Mouse (Mus musculus) megakaryocyte, embryonic 14.5 days (primary cell): Measurements from ENCODE around the gene Lrguk.

Experiments used
- FLI1 ChIP-seq: IDR thresholded peaks from 2 replicates; pipeline ENCODE4 v1.6.1; 2012; ENCODE audit warnings: low read length, inconsistent platforms, mixed read lengths
- GATA1 ChIP-seq: IDR thresholded peaks from 3 replicates; pipeline ENCODE4 v1.6.1; 2012; ENCODE audit warnings: mixed read lengths, low read length, inconsistent platforms, borderline replicate concordance

DNA sequence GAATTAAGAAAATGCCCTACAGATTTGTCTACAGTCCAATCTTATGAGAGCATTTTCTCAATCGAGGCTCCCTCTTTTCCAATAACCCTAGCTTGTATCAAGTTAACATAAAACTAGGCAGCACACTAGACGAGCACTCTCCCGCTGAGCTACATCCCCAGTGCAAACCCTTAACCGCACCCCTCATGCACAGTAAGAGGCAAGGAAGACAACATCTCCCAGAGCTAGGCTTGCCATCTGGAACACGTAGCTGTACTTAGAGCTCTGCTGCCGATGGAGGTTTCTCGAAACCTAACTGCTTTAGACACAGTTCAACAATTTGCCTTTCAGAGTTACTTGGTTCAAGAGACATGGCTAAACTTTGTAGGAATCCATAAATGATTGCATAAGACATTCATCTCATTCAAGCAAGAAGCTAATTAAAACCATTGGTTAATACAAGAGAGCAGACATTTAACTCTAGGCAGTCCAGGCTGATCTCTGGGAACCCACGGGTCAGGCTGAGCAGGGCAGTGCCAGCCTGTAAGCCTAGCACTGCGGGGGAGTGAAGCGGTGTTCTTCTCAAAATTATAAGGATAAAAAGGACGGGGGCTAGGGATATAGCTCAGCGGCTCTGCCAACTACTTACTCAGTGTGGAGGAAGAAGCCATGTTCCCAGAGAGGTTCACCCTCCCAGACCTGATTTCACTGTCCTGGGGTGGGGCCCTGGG is 142.7 kb downstream of the Lrguk start:
- no peak for TF ChIP-seq GATA1
- TF ChIP-seq FLI1 = no peak
